Mouse (Mus musculus) G1E (cell line): Measurements from ENCODE around the gene Pcgf5. TPM values are rescaled to one million over a fixed set of nuclear protein-coding genes. Genes with fewer than 3 reads are reported as not detected.
A peak's percentile ranks its signal among the peaks of the same experiment; 100 is the strongest.

Experiments used
- ATAC-seq: 2 replicates; pipeline ENCODE4 v1.8.0; 2016; ENCODE audit warnings: mild to moderate bottlenecking; ENCODE audit not compliant: insufficient number of reproducible peaks, poor library complexity, low FRiP score, severe bottlenecking; ENCODE audit errors: extremely low read depth
- DNase-seq: peaks from one replicate; pipeline ENCODE4 v3.0.0; 2012; ENCODE audit warnings: low spot score
- H3K27me3 ChIP-seq: 2 replicates; pipeline ENCODE4 v1.6.1; 2012; ENCODE audit warnings: mild to moderate bottlenecking, low read length, inconsistent platforms; ENCODE audit not compliant: insufficient read depth
- H3K36me3 ChIP-seq: replicated peaks from 2 replicates; pipeline ENCODE3; 2012; ENCODE audit warnings: mild to moderate bottlenecking, inconsistent platforms
- H3K4me1 ChIP-seq: 2 replicates; pipeline ENCODE4 v1.6.1; 2012; ENCODE audit warnings: low read depth, low read length, inconsistent platforms, mixed read lengths; ENCODE audit not compliant: insufficient read depth
- H3K4me3 ChIP-seq: 2 replicates; pipeline ENCODE4 v1.5.1; 2012; ENCODE audit warnings: low read depth, mild to moderate bottlenecking, inconsistent platforms, low read length, moderate library complexity, mixed read lengths
- H3K9me3 ChIP-seq: replicated peaks from 2 replicates; pipeline ENCODE4 v1.6.1; 2012; ENCODE audit warnings: inconsistent platforms
- CTCF ChIP-seq: IDR thresholded peaks from 2 replicates; pipeline ENCODE4 v1.5.1; 2012; ENCODE audit warnings: low read depth, low read length, inconsistent platforms, mixed read lengths
- GATA1 ChIP-seq: IDR thresholded peaks from 2 replicates; pipeline ENCODE4 v1.6.1; 2012; ENCODE audit warnings: borderline replicate concordance, low read length, inconsistent platforms, mixed read lengths
- GATA2 ChIP-seq: IDR thresholded peaks from 2 replicates; pipeline ENCODE4 v1.6.1; 2012; ENCODE audit warnings: low read depth, low read length, inconsistent platforms, borderline replicate concordance
- POLR2AphosphoS5 ChIP-seq: IDR thresholded peaks from 2 replicates; pipeline ENCODE4 v1.6.1; 2012; ENCODE audit warnings: low read depth, low read length, inconsistent platforms; ENCODE audit not compliant: insufficient replicate concordance
- TAL1 ChIP-seq: conservative IDR thresholded peaks from 2 replicates; pipeline ENCODE4 v1.6.1; 2012; ENCODE audit warnings: low read depth, low read length, inconsistent platforms, mixed read lengths
- polyA plus RNA-seq: library from polyadenylated mRNA; stranded (reverse); fragments of >175 nt; gene quantifications from 2 replicates; pipeline ENCODE4 v1.2.3, GENCODE M21; 2012
- total RNA-seq, 2 experiments: library from RNA; stranded (forward) in 1 of 2; stranded (reverse) in 1 of 2; fragments of 200-1000 nt in 1 of 2; fragments of >200 nt in 1 of 2; fragmentation: Nextera tagmentation in 1 of 2; gene quantifications; 2 replicates each; pipeline ENCODE4 v1.2.3; 2014 to 2017

Pcgf5 gene
- total and polyA plus RNA-seq, 3 experiments: 3.8 to 23.5 (median 21.4) TPM

DNA sequence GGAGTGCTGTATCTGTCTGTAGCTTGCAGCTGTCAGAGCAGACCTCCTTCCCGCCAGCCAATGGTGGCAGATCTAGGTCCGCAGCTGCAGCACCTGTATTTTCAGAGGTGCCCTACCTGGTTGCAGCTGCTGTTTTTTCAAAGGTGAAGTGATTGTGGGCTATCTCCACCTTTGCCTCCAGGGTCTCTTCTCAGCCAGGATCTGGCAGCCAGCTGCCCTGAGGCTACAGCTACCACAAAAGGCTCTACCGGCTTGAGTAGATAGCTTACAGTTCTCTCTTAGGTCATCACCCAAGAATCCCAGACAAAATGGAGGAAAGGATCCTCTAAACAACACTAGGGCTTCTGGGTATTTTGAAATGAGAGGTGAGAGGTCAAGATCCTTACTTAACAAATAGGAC lies 50.4 kb downstream of the Pcgf5 start:
- Histone ChIP-seq H3K4me1 (no peaks in the 10 kb centered on the region), H3K27me3 (peaks cover 40% of the 10 kb centered on the region), H3K36me3 (no peaks in the 10 kb centered on the region), H3K9me3 (no peaks in the 10 kb centered on the region), H3K4me3 (no peak overlapping the region)
- TF ChIP-seq CTCF (no peak), GATA1 (no peak), TAL1 (no peak), POLR2AphosphoS5 (no peak), GATA2 (no peak)
- ATAC-seq (no peak), DNase-seq (no peak)

GRCm38 (mm10) chr19:36408352-36409100 lies 60.4 kb downstream of the Pcgf5 start:
- H3K36me3 ChIP-seq: peaks cover 18% of the 10 kb centered on the region
- peak overlapping the region; percentile 80; the same call in 1 of the 2 replicates for H3K4me3 ChIP-seq
- TF ChIP-seq GATA1 (no peak), POLR2AphosphoS5 (no peak), GATA2 (no peak), CTCF (no peak), TAL1 (no peak)
- H3K9me3 ChIP-seq: no peaks in the 10 kb centered on the region
- DNase-seq: no peak
- ATAC-seq: no peak
- H3K4me1 ChIP-seq: peaks cover 24% of the 10 kb centered on the region
- peaks cover 19% of the 10 kb centered on the region for H3K27me3 ChIP-seq

DNA sequence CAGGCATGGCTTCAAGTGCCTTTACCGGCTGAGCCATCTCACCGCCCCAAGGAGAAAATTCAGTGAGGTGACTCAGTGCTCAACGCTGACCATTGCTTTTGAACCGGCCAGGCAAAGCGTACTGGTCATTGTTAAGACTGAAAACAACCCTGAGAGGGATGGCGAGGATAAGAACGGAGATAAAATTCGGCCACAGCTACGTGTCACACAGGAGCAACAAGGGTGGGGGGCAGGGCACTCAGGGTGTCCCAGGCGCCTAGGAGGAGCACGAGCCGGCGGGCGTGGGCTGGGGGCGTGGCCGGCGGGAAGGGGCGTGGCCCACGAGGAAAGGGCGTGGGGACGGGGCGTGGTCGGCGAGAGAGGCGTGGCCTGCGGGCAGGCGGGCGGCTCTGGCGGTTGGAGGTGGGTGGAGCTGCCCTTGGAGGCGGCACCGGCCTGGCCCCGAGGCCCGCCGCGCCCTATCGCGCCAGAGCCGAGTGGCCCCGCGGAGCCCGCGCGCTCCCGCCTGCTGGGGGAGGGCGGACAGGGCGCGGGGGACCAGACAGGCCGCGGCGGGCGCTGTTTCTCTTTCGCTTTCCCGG lies 61.3 kb downstream of the Pcgf5 start:
- peaks cover 14% of the 10 kb centered on the region; the same call in 1 of the 2 replicates for H3K27me3 ChIP-seq
- peaks cover 23% of the 10 kb centered on the region for H3K36me3 ChIP-seq
- ATAC-seq (peak; percentile 74), DNase-seq (peak; percentile 91)
- H3K4me3 ChIP-seq: peak overlapping the region; percentile 80
- peaks cover 27% of the 10 kb centered on the region for H3K4me1 ChIP-seq
- no peak for TF ChIP-seq GATA2
- no peak for TF ChIP-seq CTCF
- TF ChIP-seq TAL1: no peak
- TF ChIP-seq POLR2AphosphoS5: no peak
- no peak for TF ChIP-seq GATA1
- no peaks in the 10 kb centered on the region for H3K9me3 ChIP-seq

DNA sequence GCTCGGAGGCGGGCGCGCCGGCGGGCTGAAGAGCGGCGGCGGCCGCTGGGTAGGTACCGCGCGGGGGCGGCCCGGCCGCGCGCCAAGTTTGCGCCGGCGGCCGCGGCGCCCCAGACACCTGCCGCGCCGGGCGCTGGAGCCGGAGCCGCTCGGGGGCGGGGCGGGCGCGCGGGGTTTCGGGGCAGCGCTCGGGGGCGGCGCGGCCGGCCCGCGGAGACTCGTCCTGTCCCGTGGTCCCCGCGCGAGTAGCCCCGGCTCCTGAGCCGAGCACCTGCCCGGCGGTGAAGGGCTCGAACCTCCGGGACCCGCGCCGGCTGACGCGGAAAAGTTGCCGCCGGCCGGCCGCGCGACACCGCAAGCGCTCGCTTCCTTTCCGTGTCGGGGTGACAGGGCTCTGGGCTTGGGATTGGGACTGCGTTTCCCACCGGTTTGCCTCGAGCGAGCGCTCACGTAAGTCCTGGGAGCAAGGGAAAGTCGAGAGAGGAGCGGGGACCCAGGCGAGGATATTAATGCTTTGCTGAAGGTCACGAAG lies 61.8 kb downstream of the Pcgf5 start:
- Histone ChIP-seq H3K4me1 (peaks cover 27% of the 10 kb centered on the region), H3K27me3 (peaks cover 12% of the 10 kb centered on the region; the same call in 1 of the 2 replicates), H3K36me3 (peaks cover 28% of the 10 kb centered on the region), H3K9me3 (no peaks in the 10 kb centered on the region), H3K4me3 (peak overlapping the region; percentile 80)
- ATAC-seq (no peak), DNase-seq (no peak)
- no peak for TF ChIP-seq GATA2
- no peak for TF ChIP-seq POLR2AphosphoS5
- no peak for TF ChIP-seq TAL1
- no peak for TF ChIP-seq CTCF
- TF ChIP-seq GATA1: no peak

DNA sequence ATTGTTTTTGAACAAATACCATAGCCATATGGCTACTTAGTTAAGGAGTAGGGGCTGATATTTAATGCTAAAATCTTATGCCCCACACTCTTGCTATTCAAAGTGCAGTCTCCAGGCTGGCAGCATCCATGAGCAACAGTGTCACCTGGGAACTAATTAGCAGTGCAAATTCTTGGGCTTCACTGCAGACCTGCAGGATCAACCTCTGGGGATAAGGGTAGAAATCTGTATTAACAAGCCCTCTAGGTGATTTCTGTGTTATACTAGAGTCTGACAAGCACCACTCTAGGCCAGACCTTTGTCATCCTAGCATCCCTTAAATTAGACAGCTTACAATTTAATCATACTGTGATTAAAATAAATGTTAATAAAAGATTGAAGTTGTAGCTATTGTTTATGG lies 71.8 kb downstream of the Pcgf5 start:
- TF ChIP-seq GATA2: no peak
- no peak for TF ChIP-seq GATA1
- TF ChIP-seq POLR2AphosphoS5: no peak
- no peak for TF ChIP-seq TAL1
- no peak for TF ChIP-seq CTCF
- H3K9me3 ChIP-seq: no peaks in the 10 kb centered on the region
- H3K36me3 ChIP-seq: peaks cover 50% of the 10 kb centered on the region
- no peak for ATAC-seq
- H3K27me3 ChIP-seq: no peaks in the 10 kb centered on the region
- DNase-seq: no peak
- no peaks in the 10 kb centered on the region for H3K4me1 ChIP-seq
- no peak overlapping the region for H3K4me3 ChIP-seq
